Mouse (Mus musculus) forebrain, postnatal 0 days (tissue): ENCODE measurements around the gene Pqlc2. TPM values are rescaled to one million over a fixed set of nuclear protein-coding genes. Genes with fewer than 3 reads are reported as not detected.

ENCODE experiments used
- ATAC-seq: fragments of 200-750 bp; cut with Nextera tagmentation; 2 replicates; pipeline ENCODE4 v1.8.0; 2017; ENCODE audit warnings: mild to moderate bottlenecking, moderate library complexity
- DNase-seq: peaks from one replicate; pipeline ENCODE4 v3.0.0-alpha.2; 2015
- H3K27ac ChIP-seq: fragments of 300-500 bp; sonication (generic); 2 replicates; pipeline ENCODE4 v1.5.1; 2014; ENCODE audit warnings: low read depth, mild to moderate bottlenecking, antibody characterized with exemption, low read length, moderate library complexity, mixed read lengths
- H3K27me3 ChIP-seq: fragments of 300-500 bp; sonication (generic); 2 replicates; pipeline ENCODE4 v1.6.1; 2014; ENCODE audit warnings: mild to moderate bottlenecking, low read length, mixed read lengths; ENCODE audit not compliant: insufficient read depth
- H3K36me3 ChIP-seq: fragments of 300-500 bp; sonication (generic); 2 replicates; pipeline ENCODE4 v1.6.1; 2014; ENCODE audit warnings: mild to moderate bottlenecking, moderate library complexity; ENCODE audit not compliant: insufficient read depth
- H3K4me1 ChIP-seq: fragments of 300-500 bp; sonication (generic); 2 replicates; pipeline ENCODE4 v1.6.1; 2014; ENCODE audit warnings: antibody characterized with exemption; ENCODE audit not compliant: insufficient read depth
- H3K4me2 ChIP-seq: fragments of 300-500 bp; sonication (generic); 2 replicates; pipeline ENCODE4 v1.6.1; 2014; ENCODE audit warnings: low read depth, mild to moderate bottlenecking, moderate library complexity
- H3K4me3 ChIP-seq: fragments of 300-500 bp; sonication (generic); 2 replicates; pipeline ENCODE4 v1.5.1; 2014; ENCODE audit warnings: low read depth, low read length, mixed read lengths
- H3K9ac ChIP-seq: fragments of 300-500 bp; sonication (generic); 2 replicates; pipeline ENCODE4 v1.6.1; 2014; ENCODE audit warnings: mild to moderate bottlenecking
- H3K9me3 ChIP-seq: fragments of 300-500 bp; sonication (generic); 2 replicates; pipeline ENCODE4 v1.6.1; 2016; ENCODE audit warnings: low read length
- CTCF ChIP-seq: sonication (generic); IDR thresholded peaks from 2 replicates; pipeline ENCODE4 v1.5.1; 2016; ENCODE audit warnings: antibody characterized with exemption, control low read depth, low read depth
- WGBS: fragments of 180-500 bp; shearing (Covaris S2); extraction: QIAGEN DNeasy Blood & Tissue Kit; methylation state at CpG from one replicate; pipeline ENCODE4 v1.1.7; 2014; 5-methylcytosine and 5-hydroxymethylcytosine counted together
- polyA plus RNA-seq: library from polyadenylated mRNA; unstranded; fragments of >200 nt; fragmentation: Nextera tagmentation; extraction: Ambion mirVana; gene quantifications from 2 replicates; pipeline ENCODE4 v1.2.1, GENCODE M21; 2015
- total RNA-seq: library from RNA; depleted of rRNA; stranded (reverse); fragments of >200 nt; gene quantifications from 2 replicates; pipeline ENCODE4 v1.2.3, GENCODE M21; 2014

Pqlc2 gene
- total and polyA plus RNA-seq, 2 experiments from 2014 or later: 12.1 to 15.3 TPM

GRCm38 (mm10) chr4:139253206-139253605 is 57.3 kb downstream of the Pqlc2 start:
- no peak overlapping the region for H3K9ac ChIP-seq
- DNase-seq (no peak), ATAC-seq (no peak)
- no peak overlapping the region for H3K27ac ChIP-seq
- H3K4me2 ChIP-seq: no peak overlapping the region
- 82% methylated on average over 9 of the region's 9 CpGs for WGBS
- no peak overlapping the region for H3K4me3 ChIP-seq
- H3K9me3 ChIP-seq: no peaks in the 10 kb centered on the region
- no peaks in the 10 kb centered on the region for H3K27me3 ChIP-seq
- TF ChIP-seq CTCF: no peak
- peaks cover 14% of the 10 kb centered on the region for H3K36me3 ChIP-seq
- H3K4me1 ChIP-seq: no peaks in the 10 kb centered on the region

- Histone ChIP-seq H3K36me3 (peaks cover 4% of the 10 kb centered on the region; the same call in 1 of the 2 replicates), H3K27ac (no peak overlapping the region), H3K9ac (no peak overlapping the region), H3K9me3 (no peaks in the 10 kb centered on the region), H3K4me1 (no peaks in the 10 kb centered on the region), H3K4me3 (no peak overlapping the region), H3K27me3 (no peaks in the 10 kb centered on the region), H3K4me2 (no peak overlapping the region)
- peak; percentile 77 for TF ChIP-seq CTCF
- peak; percentile 63 for ATAC-seq
- WGBS: 53% methylated on average over 22 of the region's 22 CpGs
- DNase-seq: peak; percentile 69
These were observed 58.3 kb downstream of the Pqlc2 start for GRCm38 (mm10) chr4:139252051-139252760.

- no peak for DNase-seq
- no peak overlapping the region for H3K4me3 ChIP-seq
- no peak overlapping the region for H3K27ac ChIP-seq
- 62% methylated on average over 8 of the region's 8 CpGs for whole genome bisulfite sequencing
- ATAC-seq: no peak
- no peak overlapping the region for H3K4me2 ChIP-seq
- no peak overlapping the region for H3K9ac ChIP-seq
- TF ChIP-seq CTCF: no peak
- no peaks in the 10 kb centered on the region for H3K9me3 ChIP-seq
- no peaks in the 10 kb centered on the region; the same call in 1 of the 2 replicates for H3K36me3 ChIP-seq
- H3K27me3 ChIP-seq: no peaks in the 10 kb centered on the region
- H3K4me1 ChIP-seq: peaks cover 9% of the 10 kb centered on the region; the same call in 1 of the 2 replicates
These were observed 59.6 kb downstream of the Pqlc2 start for GRCm38 (mm10) chr4:139250886-139251285.

- Histone ChIP-seq H3K27ac (no peak overlapping the region), H3K9me3 (no peaks in the 10 kb centered on the region), H3K4me3 (no peak overlapping the region), H3K4me2 (no peak overlapping the region), H3K36me3 (no peaks in the 10 kb centered on the region; the same call in 1 of the 2 replicates), H3K4me1 (peaks cover 9% of the 10 kb centered on the region; the same call in 1 of the 2 replicates), H3K27me3 (no peaks in the 10 kb centered on the region), H3K9ac (no peak overlapping the region)
- 71% methylated on average over 5 of the region's 5 CpGs for WGBS
- ATAC-seq: no peak
- no peak for DNase-seq
- no peak for TF ChIP-seq CTCF
These were observed 60.5 kb downstream of the Pqlc2 start for GRCm38 (mm10) chr4:139250043-139250442.

- H3K9me3 ChIP-seq: no peaks in the 10 kb centered on the region
- TF ChIP-seq CTCF: no peak
- ATAC-seq (no peak), DNase-seq (no peak)
- no peak overlapping the region for H3K4me2 ChIP-seq
- H3K27ac ChIP-seq: no peak overlapping the region
- H3K4me3 ChIP-seq: no peak overlapping the region
- WGBS: 76% methylated on average over 5 of the region's 5 CpGs
- no peak overlapping the region for H3K9ac ChIP-seq
- H3K27me3 ChIP-seq: no peaks in the 10 kb centered on the region
- H3K36me3 ChIP-seq: no peaks in the 10 kb centered on the region; the same call in 1 of the 2 replicates
- H3K4me1 ChIP-seq: peaks cover 9% of the 10 kb centered on the region; the same call in 1 of the 2 replicates
These were observed 61.8 kb downstream of the Pqlc2 start for GRCm38 (mm10) chr4:139248736-139249135.

GRCm38 (mm10) chr4:139247966-139248365 is 62.5 kb downstream of the Pqlc2 start:
- H3K36me3 ChIP-seq: peaks cover 5% of the 10 kb centered on the region
- H3K9me3 ChIP-seq: no peaks in the 10 kb centered on the region
- WGBS: 84% methylated on average over 7 of the region's 7 CpGs
- peaks cover 9% of the 10 kb centered on the region; the same call in 1 of the 2 replicates for H3K4me1 ChIP-seq
- no peak overlapping the region for H3K4me3 ChIP-seq
- no peak for TF ChIP-seq CTCF
- H3K27ac ChIP-seq: no peak overlapping the region
- no peak for ATAC-seq
- no peaks in the 10 kb centered on the region for H3K27me3 ChIP-seq
- no peak overlapping the region for H3K9ac ChIP-seq
- DNase-seq: no peak
- no peak overlapping the region for H3K4me2 ChIP-seq

- ATAC-seq: peak; percentile 78
- H3K4me3 ChIP-seq: no peak overlapping the region
- H3K27me3 ChIP-seq: no peaks in the 10 kb centered on the region
- H3K9ac ChIP-seq: no peak overlapping the region
- peaks cover 7% of the 10 kb centered on the region for H3K36me3 ChIP-seq
- no peaks in the 10 kb centered on the region for H3K9me3 ChIP-seq
- peak; percentile 29 for DNase-seq
- 15% methylated on average over 7 of the region's 7 CpGs for WGBS
- no peak overlapping the region for H3K4me2 ChIP-seq
- TF ChIP-seq CTCF: no peak
- peaks cover 9% of the 10 kb centered on the region; the same call in 1 of the 2 replicates for H3K4me1 ChIP-seq
- peak overlapping the region; percentile 59; the same call in 1 of the 2 replicates for H3K27ac ChIP-seq
These were observed 64.2 kb downstream of the Pqlc2 start for GRCm38 (mm10) chr4:139246130-139246877.
